Mouse (Mus musculus) lung, postnatal 4 days (tissue): ENCODE measurements around the gene Dusp27.

Experiments
- DNase-seq, 2 experiments: peaks; one replicate each; pipeline ENCODE4 v3.0.0; 2021

Gene Dusp27

GRCm38 (mm10) chr1:166094462-166094861, 33.3 kb downstream of the Dusp27 start:
- DNase-seq: no peak

GRCm38 (mm10) chr1:166090306-166090705, 37.4 kb downstream of the Dusp27 start:
- no peak for DNase-seq

GRCm38 (mm10) chr1:166089739-166090138, 38.0 kb downstream of the Dusp27 start:
- no peak for DNase-seq

GRCm38 (mm10) chr1:166089337-166089736, 38.4 kb downstream of the Dusp27 start:
- DNase-seq: no peak

GRCm38 (mm10) chr1:166088446-166089170, 39.1 kb downstream of the Dusp27 start:
- DNase-seq: no peak

GRCm38 (mm10) chr1:166077052-166077735, 50.5 kb downstream of the Dusp27 start:
- DNase-seq: no peak

- DNase-seq: no peak
These were observed 59.8 kb downstream of the Dusp27 start for GRCm38 (mm10) chr1:166067856-166068440.

GRCm38 (mm10) chr1:166063870-166064269, 63.9 kb downstream of the Dusp27 start:
- DNase-seq: no peak

- peak; percentile 29 to 68 for DNase-seq
These were observed 66.2 kb downstream of the Dusp27 start for GRCm38 (mm10) chr1:166061532-166061931.

GRCm38 (mm10) chr1:166060406-166060805, 67.3 kb downstream of the Dusp27 start:
- no peak for DNase-seq

GRCm38 (mm10) chr1:166056098-166056756, 71.5 kb downstream of the Dusp27 start:
- no peak for DNase-seq

GRCm38 (mm10) chr1:166053285-166053955, 74.3 kb downstream of the Dusp27 start:
- DNase-seq: peak in 1 of 2 experiments; percentile 29

GRCm38 (mm10) chr1:166049046-166049827, 78.5 kb downstream of the Dusp27 start:
- peak; percentile 13 to 63 for DNase-seq

- peak; percentile 26 to 38 for DNase-seq
These were observed 79.4 kb downstream of the Dusp27 start for GRCm38 (mm10) chr1:166048230-166048911.
